Mouse (Mus musculus) testis, postnatal 14 days (tissue): Measurements from ENCODE around the gene Lingo3.
"Not testable (repeated sequence)": the region's sequence is repeated elsewhere in the genome, so short reads cannot be mapped to it uniquely, and the experiment has no call there.

Source experiments
- DNase-seq: peaks from one replicate; pipeline ENCODE4 v3.0.0; 2021; ENCODE audit warnings: low spot score

Lingo3 gene

DNA sequence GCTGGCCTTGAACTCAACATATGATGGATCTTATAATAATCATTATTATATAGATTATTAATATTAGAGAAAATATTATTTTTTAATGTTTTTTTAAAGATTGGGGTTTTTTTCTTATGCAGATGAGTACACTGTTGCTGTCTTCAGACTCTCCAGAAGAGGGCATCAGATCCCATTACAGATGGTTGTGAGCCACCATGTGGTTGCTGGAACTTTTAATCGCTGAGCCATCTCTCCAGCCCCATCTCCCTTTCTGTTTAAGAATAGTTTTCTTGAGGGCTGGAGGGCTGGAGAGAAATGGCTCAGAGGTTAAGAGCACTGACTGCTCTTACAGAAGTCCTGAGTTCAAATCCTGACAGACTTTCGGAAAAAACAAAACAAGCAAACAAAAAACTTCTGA, 21.8 kb downstream of the Lingo3 start:
- DNase-seq = no peak

DNA sequence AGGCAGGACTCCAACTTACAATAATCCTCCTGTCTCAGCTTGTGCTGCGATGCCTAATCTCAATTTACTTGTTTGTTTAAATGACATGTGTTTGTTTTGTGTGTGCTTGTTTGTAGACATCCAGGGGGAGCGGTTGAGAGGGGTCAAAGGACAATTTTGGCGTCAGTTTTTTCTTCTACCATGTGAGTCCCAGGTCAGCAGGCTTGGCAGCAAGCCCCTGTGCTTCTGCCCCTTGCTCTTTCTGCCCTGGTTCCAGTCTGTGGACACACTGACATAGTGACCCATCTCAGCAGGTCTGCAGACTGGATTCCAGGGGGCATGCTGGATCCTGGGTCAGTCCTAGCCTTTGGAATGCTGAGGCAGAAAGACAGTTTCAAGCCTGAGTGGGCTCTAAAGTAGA, 24.4 kb downstream of the Lingo3 start:
- DNase-seq = no peak

GRCm38 (mm10) chr10:80818599-80819281, 25.1 kb downstream of the Lingo3 start:
- peak; percentile 72 for DNase-seq

- not testable (repeated sequence) for DNase-seq
Observed at GRCm38 (mm10) chr10:80817955-80818354, 25.9 kb downstream of the Lingo3 start.

DNA sequence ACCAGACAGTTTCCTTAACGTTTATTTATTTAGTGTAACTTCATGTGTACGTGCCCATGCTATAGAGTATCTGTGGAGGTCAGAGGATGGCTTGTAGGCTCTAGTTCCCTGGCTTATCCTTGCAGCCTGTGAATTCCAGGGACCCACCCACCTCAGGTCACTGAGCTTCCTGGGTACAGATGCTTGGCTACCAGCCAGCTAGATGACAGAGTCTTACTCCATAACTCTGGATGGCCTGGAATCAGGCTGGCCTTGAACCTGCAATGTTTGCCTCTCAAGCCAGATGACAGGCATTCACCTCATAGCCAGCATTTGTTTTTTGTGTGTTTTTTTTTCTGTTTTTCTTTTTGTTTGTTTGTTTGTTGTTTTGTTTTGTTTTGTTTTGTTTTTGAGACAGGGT, 26.7 kb downstream of the Lingo3 start:
- no peak for DNase-seq

DNA sequence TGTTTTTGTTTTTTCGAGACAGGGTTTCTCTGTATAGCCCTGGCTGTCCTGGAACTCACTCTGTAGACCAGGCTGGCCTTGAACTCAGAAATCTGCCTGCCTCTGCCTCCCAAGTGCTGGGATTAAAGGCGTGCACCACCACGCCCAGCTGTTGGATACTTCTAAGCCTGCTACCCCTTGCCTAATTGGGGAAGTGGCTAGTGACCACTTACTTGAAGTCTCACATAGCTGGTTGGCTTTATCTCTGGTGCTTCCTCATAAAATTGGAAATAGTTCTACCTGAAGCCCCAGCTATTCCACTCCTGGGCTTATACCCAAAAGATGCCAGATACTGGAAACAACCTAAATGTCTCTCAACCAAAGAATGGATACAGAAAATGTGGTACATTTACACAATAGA, 27.5 kb downstream of the Lingo3 start:
- DNase-seq = not testable (repeated sequence)

GRCm38 (mm10) chr10:80814800-80815199, 29.0 kb downstream of the Lingo3 start:
- no peak for DNase-seq

GRCm38 (mm10) chr10:80813366-80813765, 30.5 kb downstream of the Lingo3 start, which contains the start of gene Jsrp1:
Gene Jsrp1, minus strand, starts transcription at chr10:80813498.
- no peak for DNase-seq

DNA sequence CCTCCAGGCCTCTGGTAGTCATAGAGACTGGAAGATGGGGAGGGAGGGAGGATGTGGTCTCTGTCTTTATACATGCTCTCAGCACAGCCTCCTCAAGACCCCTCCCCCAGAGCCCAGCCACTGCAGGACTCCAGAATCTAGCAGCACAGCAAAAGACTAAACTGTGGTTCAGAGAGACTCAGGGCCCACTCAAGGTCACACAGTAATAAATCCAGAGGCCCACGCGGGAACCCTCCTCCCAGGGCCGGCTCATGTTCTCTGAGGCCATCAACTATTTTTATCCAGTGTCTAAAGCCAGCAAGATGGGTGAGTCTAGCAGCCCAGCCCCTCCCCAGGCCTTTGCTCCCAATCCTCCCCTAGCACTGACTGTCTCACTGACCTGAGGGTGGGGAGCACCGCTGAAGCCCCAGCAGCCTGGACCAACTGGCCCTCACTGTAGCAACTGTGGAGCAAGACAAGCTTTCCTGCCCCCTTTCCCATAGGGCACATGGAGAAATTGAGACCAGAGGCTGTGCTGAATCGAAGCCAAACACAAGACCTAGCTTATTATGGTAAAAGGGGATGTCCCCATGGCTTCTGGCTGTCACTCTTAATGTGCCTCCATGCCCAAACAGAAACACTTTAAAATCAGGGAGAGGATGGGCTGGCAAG, 31.3 kb downstream of the Lingo3 start:
- no peak for DNase-seq

GRCm38 (mm10) chr10:80810084-80810483, 33.8 kb downstream of the Lingo3 start:
- DNase-seq = no peak

DNA sequence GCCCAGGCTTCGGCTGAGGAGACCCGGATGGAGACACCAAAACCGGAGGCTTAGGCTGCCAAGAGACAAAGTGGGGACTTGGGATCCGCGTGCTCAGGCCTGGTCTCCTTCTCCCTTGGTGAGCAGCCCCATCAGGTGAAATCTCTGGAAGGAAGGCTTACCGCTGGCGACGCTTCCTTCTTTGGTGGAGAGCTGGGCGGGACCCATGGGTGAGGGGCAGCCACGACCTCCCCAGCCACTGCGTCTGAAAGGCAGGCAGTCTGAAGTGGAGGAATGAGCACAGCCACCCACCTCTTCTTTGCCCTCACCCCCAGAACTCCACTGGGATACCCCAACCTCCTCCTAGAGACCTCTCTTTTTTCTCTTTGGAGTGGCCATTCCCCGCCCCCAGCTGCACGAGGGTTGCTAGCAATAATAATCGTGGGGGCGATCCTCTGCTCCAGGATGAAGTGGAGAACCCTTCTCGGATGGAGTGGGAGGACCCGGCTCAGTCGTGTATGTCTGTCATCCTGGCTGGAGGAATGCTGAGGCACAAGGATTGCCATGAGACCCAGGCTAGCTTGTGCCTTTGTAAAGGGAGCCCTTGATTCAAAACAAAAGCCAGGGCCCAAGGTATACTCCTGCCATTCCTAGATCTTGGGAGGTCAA, 34.7 kb downstream of the Lingo3 start:
- no peak for DNase-seq

- no peak for DNase-seq
Observed at GRCm38 (mm10) chr10:80808099-80808984, 35.5 kb downstream of the Lingo3 start.

GRCm38 (mm10) chr10:80807057-80807627, 36.7 kb downstream of the Lingo3 start:
- DNase-seq = peak; percentile 76

- no peak for DNase-seq
Observed at GRCm38 (mm10) chr10:80806341-80807056, 37.3 kb downstream of the Lingo3 start.

DNA sequence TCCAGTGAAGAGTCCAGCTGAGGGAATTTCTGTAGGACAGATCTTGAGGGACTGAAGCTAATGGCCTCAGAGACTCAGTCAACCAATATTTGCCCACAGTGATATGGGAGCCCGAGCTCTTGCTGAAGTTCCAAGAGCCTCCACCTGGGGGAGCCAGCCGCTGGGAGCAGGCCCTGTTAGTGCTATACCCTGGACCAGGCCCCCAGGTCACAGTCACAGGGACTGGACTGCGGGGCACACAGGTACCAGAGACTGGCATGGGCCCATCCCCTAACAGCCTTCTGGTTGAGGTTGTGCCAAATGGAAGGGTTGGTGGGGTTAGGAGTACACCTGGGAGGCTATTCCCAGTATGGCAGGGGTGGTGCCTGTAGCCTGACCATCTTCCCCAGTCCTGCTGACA, 37.9 kb downstream of the Lingo3 start:
- DNase-seq = peak; percentile 75

DNA sequence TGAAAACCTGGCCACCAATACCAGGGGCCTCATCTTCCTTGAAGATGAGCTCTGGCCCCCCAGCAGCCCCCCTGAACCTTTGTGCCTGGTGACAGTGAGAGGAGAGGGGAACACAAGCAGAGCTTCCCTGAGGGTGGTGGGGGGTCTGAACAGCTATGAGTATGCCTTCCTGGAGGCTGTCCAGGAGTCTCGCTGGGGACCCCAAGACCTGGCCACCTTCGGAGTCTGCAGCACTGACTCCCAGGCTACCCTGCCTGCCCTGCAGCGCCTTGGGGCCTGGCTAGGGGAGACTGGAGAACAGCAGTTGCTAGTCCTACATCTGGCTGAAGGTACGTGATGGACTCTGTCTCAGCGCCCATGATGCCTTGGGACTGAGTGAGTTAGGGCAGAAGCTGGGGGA, 38.5 kb downstream of the Lingo3 start:
- DNase-seq = no peak

- DNase-seq = peak; percentile 82
Observed at GRCm38 (mm10) chr10:80804916-80805315, 38.9 kb downstream of the Lingo3 start, which contains the start of gene Amh. Gene Amh, plus strand, starts transcription at chr10:80805243.

GRCm38 (mm10) chr10:80804340-80804739, 39.5 kb downstream of the Lingo3 start:
- no peak for DNase-seq

GRCm38 (mm10) chr10:80802996-80803395, 40.8 kb downstream of the Lingo3 start:
- DNase-seq = no peak

DNA sequence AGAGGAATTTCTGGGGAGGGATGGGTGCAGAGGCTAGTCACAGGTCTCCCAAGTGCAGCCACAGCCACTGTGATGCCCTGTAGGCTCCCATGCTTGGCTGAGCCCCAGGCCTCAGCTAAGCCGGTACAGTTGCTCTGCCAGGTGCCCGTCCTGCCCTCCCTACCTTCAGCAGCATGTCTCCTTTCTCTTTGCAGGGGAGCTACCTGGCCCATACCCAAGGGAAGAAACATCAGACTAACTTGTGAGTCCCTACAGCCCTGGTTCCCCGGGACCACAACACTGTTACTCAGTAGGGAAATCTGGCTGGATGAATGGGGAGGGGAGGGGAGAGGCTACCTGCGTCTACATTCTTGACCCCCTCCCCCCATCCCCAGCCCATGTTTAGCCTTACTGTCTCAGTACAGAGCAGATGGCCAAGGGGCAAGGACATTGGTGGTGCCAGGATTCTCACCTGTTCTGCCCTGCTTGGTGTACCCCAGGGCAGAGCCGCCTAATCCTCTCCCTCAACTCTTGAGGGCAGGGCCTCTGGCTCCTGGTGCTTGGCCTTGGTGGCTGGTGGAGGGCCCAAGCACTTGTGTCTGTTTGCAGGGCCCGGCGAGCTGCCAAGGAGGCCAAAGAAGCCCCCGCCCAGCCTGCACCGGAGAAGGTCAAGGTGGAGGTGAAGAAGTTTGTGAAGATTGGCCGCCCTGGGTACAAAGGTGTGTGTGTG, 41.5 kb downstream of the Lingo3 start:
- no peak for DNase-seq
